Mouse (Mus musculus) layer of hippocampus, adult 11-12 months (tissue): ENCODE measurements around the gene Tex44.

Experiments
- DNase-seq: peaks from one replicate; pipeline ENCODE4 v3.0.0; 2022; ENCODE audit warnings: low spot score

Gene Tex44

GRCm38 (mm10) chr1:86423879-86424278, 2.2 kb upstream of the Tex44 start:
- no peak for DNase-seq

GRCm38 (mm10) chr1:86424336-86424735, 1.8 kb upstream of the Tex44 start:
- no peak for DNase-seq

- no peak for DNase-seq
These were observed 1.1 kb upstream of the Tex44 start for GRCm38 (mm10) chr1:86424835-86425547.

GRCm38 (mm10) chr1:86430056-86430455, 3.9 kb downstream of the Tex44 start:
- DNase-seq = peak; percentile 81

GRCm38 (mm10) chr1:86432778-86433177, 6.6 kb downstream of the Tex44 start:
- DNase-seq = no peak

- no peak for DNase-seq
These were observed 7.2 kb downstream of the Tex44 start for GRCm38 (mm10) chr1:86433359-86433758.

- DNase-seq = no peak
These were observed 7.9 kb downstream of the Tex44 start for GRCm38 (mm10) chr1:86434001-86434400.

GRCm38 (mm10) chr1:86434439-86435201, 8.5 kb downstream of the Tex44 start:
- DNase-seq = peak; percentile 99

- DNase-seq = peak; percentile 75
These were observed 9.2 kb downstream of the Tex44 start for GRCm38 (mm10) chr1:86435302-86435821.

GRCm38 (mm10) chr1:86437219-86438013, 11.3 kb downstream of the Tex44 start:
- no peak for DNase-seq

- no peak for DNase-seq
These were observed 11.8 kb downstream of the Tex44 start for GRCm38 (mm10) chr1:86438014-86438319.

- no peak for DNase-seq
These were observed 12.4 kb downstream of the Tex44 start for GRCm38 (mm10) chr1:86438501-86438900.

GRCm38 (mm10) chr1:86439487-86440170, 13.5 kb downstream of the Tex44 start:
- no peak for DNase-seq

- peak; percentile 95 for DNase-seq
These were observed 14.2 kb downstream of the Tex44 start for GRCm38 (mm10) chr1:86440171-86440886.

GRCm38 (mm10) chr1:86440887-86441723, 15.0 kb downstream of the Tex44 start:
- DNase-seq = peak; percentile 61

GRCm38 (mm10) chr1:86441724-86441979, 15.5 kb downstream of the Tex44 start:
- no peak for DNase-seq

- peak; percentile 90 for DNase-seq
These were observed 16.1 kb downstream of the Tex44 start for GRCm38 (mm10) chr1:86441980-86442831.

- DNase-seq = no peak
These were observed 16.7 kb downstream of the Tex44 start for GRCm38 (mm10) chr1:86442832-86443231.

GRCm38 (mm10) chr1:86443386-86444172, 17.4 kb downstream of the Tex44 start:
- no peak for DNase-seq
